Mouse (Mus musculus) embryonic fibroblast, embryonic 13.5 days (primary cell): ENCODE measurements around the gene Sfn.

ENCODE experiments used
- CTCF ChIP-seq: IDR thresholded peaks from 2 replicates; pipeline ENCODE4 v1.5.1; 2011; ENCODE audit warnings: mild to moderate bottlenecking, control low read depth, low read length, moderate library complexity, borderline replicate concordance; ENCODE audit not compliant: insufficient read depth
- POLR2A ChIP-seq: IDR thresholded peaks from 2 replicates; pipeline ENCODE4 v1.6.1; 2011; ENCODE audit warnings: low read depth, mild to moderate bottlenecking, control low read depth, low read length, moderate library complexity

GRCm38 (mm10) chr4:133624830-133625229 is 22.9 kb upstream of the Sfn start:
- TF ChIP-seq POLR2A (no peak), CTCF (no peak)
